Mouse (Mus musculus): ENCODE measurements around the gene Gsg1l. TPM values are rescaled to one million over a fixed set of nuclear protein-coding genes. Genes with fewer than 3 reads are reported as not detected.

Gsg1l gene
- polyA plus RNA-seq, 1 experiment from 2014 or later: 5.4 TPM

DNA sequence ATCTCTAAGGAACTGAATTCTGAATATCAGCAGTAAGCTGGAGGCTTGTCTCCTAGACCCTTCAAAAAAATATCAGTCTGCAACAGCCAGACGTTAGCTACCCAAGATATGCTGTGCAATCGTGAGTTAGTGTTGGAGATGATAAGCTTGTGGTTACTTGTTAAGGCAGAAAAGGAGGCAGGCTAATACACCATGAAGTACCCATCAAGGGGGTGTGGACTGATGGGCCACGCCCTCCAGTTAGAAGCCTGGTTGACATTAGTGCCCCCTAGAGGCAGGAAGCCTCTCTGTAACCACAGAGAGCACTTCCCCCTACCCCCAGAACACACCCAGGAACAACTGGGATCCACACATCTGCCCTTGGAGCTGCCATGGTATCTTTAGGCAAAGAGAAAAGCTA, 39.9 kb downstream of the Gsg1l start:
- Histone ChIP-seq H3K4me1 (peaks cover 38% of the 10 kb centered on the region), H3K27me3 (no peaks in the 10 kb centered on the region), H3K36me3 (no peaks in the 10 kb centered on the region), H3K9me3 (no peaks in the 10 kb centered on the region), H3K27ac (replicated peaks) (no peak overlapping the region), H3K4me3 (no peak overlapping the region), H3K9ac (replicated peaks) (no peak overlapping the region), H3K4me2 (replicated peaks) (no peak overlapping the region)
- WGBS: 56% methylated on average over 3 of the region's 3 CpGs
- no peak for ATAC-seq (replicated peaks)

DNA sequence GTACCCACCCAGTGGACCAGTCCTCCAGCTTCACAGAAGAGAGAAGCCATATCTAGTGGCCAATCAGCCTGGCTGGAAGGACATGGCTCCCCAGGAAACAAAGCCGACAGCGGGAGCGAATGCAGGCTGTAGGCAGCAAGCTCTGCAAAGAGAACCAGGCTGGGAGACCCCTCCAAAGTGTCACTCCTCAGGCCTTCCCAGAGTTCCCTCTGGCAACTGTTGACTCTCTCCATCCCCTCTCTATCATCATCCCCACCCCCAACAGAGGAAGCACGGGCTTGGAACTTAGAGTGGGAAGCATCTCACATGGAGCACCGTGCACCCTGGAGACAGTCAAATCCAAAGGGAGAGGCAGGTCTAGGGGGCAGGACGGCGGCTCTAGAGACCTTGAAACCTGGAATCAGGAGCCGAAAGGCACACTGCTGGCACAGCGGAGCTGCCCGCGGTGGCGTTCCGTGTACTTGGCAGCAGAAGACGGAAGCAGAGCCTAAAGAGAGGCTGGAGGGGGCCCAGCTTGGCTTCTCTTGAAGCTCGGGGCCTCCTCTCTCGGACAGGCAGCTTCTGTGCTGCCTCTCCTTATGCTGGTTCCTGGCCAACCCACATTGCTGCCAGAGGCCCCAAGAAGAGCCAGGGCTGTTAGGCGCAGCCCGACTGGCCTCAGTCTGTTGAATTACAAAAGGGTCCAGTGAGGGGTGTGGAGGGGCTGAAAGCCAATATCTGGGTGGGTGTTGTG, 41.3 kb downstream of the Gsg1l start:
- Histone ChIP-seq H3K36me3 (no peaks in the 10 kb centered on the region), H3K4me2 (replicated peaks) (no peak overlapping the region), H3K27ac (replicated peaks) (peak overlapping the region; percentile 28; the same call in 1 of the 2 replicates), H3K9ac (replicated peaks) (no peak overlapping the region), H3K27me3 (no peaks in the 10 kb centered on the region), H3K4me3 (no peak overlapping the region), H3K4me1 (peaks cover 38% of the 10 kb centered on the region), H3K9me3 (no peaks in the 10 kb centered on the region)
- WGBS: 46% methylated on average over 18 of the region's 18 CpGs
- peak; percentile 75 for ATAC-seq (replicated peaks)

DNA sequence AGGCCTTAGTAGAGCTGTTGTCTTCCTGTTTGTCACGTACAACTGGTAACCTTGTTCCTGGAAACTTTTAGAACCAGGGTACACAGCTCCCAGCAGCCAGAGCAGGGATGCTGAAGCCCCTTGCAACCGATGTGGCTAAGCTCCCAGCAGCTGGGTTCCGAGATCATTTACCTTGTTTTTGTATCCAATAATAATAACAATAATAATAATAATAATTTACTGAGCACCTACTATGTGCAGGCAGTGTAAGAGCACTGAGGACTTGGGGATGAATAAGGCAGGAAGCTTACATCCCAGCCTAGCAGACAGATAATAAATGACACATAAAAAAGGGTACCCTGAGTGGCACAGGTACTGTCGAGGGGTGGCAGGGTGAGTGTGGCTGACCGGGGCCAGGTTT, 42.4 kb downstream of the Gsg1l start:
- no peak overlapping the region for H3K27ac ChIP-seq (replicated peaks)
- H3K4me2 ChIP-seq (replicated peaks): no peak overlapping the region
- no peak for ATAC-seq (replicated peaks)
- no peak overlapping the region for H3K4me3 ChIP-seq
- H3K9ac ChIP-seq (replicated peaks): no peak overlapping the region
- 92% methylated on average over 5 of the region's 5 CpGs for WGBS
- H3K27me3 ChIP-seq: no peaks in the 10 kb centered on the region
- no peaks in the 10 kb centered on the region for H3K9me3 ChIP-seq
- peaks cover 44% of the 10 kb centered on the region for H3K4me1 ChIP-seq
- no peaks in the 10 kb centered on the region for H3K36me3 ChIP-seq

DNA sequence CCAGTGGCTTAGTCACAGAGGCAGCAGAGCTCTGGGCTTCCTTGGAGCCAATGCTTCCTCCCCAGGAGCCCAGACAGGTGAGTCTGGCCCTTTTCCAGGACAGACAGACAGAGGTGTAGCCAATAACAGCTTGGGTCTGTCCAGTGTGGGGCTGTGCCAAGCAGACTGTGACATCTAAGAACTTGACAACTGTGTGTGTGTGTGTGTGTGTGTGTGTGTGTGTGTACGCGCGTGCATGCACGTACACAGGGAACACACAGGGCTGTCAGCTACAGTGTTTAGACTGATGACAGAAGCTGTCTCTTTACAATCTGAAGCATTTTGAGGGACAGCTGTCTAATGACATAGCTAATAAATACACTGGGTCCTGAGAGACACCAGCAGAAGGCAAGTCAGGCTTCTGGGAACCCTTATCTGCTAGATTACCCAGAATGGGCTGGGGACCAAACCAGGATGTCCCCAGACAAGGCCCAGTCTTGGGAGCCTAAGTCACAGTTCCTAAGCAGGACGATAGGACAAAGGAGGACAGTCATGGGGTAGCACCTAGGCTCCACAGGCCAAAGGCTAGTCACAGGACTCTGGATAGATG, 42.9 kb downstream of the Gsg1l start:
- Histone ChIP-seq H3K4me3 (no peak overlapping the region), H3K9ac (replicated peaks) (no peak overlapping the region), H3K27me3 (no peaks in the 10 kb centered on the region), H3K4me2 (replicated peaks) (no peak overlapping the region; the same call in 1 of the 2 replicates), H3K36me3 (no peaks in the 10 kb centered on the region), H3K27ac (replicated peaks) (peak overlapping the region; percentile 66), H3K9me3 (no peaks in the 10 kb centered on the region), H3K4me1 (peaks cover 49% of the 10 kb centered on the region)
- ATAC-seq (replicated peaks): no peak
- WGBS: 79% methylated on average over 5 of the region's 5 CpGs

DNA sequence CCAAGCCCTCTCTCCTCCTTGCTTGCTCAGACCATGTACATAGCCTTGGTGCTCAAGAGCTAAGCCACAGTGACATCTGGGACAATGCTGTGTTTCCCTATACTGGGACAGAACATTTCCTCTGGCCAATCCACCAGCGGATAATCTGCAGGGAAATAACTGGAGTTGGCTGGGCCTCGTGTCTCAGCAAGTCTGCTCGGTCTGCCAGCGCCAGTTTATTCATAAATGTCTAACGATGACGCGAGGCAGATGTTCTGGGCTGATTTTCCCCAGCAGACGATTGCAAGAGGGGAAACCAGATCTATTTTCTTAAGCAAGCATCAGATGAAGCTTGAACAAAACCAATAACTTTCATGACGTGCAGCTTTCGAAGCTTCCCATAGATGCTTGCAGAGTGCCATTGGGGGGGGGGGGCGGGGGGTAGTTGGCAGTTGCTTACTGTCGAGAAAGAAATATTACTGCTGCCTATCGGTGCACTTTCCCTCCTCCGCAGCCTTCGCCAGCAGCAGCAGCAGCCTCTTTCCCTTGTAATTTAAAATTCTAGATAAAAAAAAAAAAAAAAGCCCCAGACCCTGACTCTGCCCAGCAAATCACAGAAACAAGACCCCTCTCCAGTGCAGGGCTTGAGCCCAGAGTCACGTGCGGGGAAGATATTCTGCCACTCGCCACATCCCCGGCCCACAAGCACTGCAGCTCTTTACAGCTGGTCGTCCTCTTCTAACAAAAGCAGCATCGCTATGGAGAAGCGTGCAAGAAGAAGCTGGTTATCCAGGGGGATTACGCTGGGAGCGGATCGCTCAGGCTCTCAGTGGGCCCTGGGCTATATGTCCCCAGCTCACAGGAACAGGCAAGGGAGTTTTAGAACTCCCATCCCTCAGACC, 43.6 kb downstream of the Gsg1l start:
- H3K4me3 ChIP-seq: no peak overlapping the region
- H3K4me1 ChIP-seq: peaks cover 57% of the 10 kb centered on the region
- peak overlapping the region; percentile 24 for H3K4me2 ChIP-seq (replicated peaks)
- no peak for ATAC-seq (replicated peaks)
- H3K9me3 ChIP-seq: no peaks in the 10 kb centered on the region
- no peak overlapping the region for H3K9ac ChIP-seq (replicated peaks)
- H3K36me3 ChIP-seq: no peaks in the 10 kb centered on the region
- H3K27me3 ChIP-seq: no peaks in the 10 kb centered on the region
- 25% methylated on average over 25 of the region's 25 CpGs for WGBS
- H3K27ac ChIP-seq (replicated peaks): peak overlapping the region; percentile 66

DNA sequence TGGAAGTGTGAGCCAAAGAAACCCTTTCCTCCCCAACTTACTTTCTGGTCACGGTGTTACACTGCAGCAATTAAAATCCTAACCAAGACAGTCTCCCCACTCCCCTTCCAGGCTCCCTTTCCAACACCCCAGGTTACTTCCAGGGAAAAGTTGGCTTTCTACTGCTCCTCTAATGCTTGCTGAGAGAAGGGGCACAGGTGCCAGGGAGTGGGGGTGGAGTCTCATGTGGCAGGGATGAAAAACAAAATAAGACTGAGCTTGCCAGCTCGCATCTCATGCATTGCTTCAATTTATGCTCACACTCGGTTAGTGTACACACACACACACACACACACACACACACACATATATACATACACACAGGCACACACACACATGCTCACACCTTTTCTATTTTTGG, 46.9 kb downstream of the Gsg1l start:
- peak overlapping the region; percentile 40 for H3K27ac ChIP-seq (replicated peaks)
- WGBS: 47% methylated on average over 3 of the region's 3 CpGs
- 0 out of 2 replicates have a peak, but pooled peaks have one; percentile 26 for ATAC-seq (replicated peaks)

DNA sequence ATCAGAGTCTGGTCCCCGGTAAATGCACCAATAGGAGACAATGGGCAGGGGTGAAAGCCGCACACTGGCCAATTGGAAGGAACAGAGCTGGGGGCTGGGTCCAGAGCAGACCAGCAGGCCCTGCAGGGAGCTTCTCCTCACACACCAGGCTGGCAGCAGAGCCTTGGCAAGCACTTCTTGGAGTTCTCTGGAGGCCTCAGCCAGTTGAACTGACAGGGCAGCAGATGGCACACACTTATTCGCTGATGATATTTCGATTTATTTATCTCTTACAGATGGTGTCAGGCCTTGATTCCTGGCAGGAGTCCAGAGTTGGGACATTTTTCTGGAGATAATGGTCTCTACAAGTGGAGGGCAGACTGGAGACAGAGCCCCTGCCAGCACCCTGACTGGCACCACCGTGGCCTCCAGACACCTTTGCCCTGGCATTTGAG, 49.4 kb downstream of the Gsg1l start:
- Histone ChIP-seq H3K4me3 (no peak overlapping the region), H3K9me3 (no peaks in the 10 kb centered on the region), H3K4me2 (replicated peaks) (no peak overlapping the region), H3K27me3 (no peaks in the 10 kb centered on the region), H3K9ac (replicated peaks) (no peak overlapping the region), H3K36me3 (no peaks in the 10 kb centered on the region), H3K27ac (replicated peaks) (peak overlapping the region; percentile 81), H3K4me1 (peaks cover 47% of the 10 kb centered on the region)
- ATAC-seq (replicated peaks): peak; percentile 58
- 41% methylated on average over 5 of the region's 5 CpGs for WGBS

More for the DNA sequence above, 46.9 kb downstream of the Gsg1l start:
- no peaks in the 10 kb centered on the region for H3K27me3 ChIP-seq
- H3K36me3 ChIP-seq: no peaks in the 10 kb centered on the region
- no peaks in the 10 kb centered on the region for H3K9me3 ChIP-seq
- H3K4me2 ChIP-seq (replicated peaks): no peak overlapping the region
- H3K4me1 ChIP-seq: peaks cover 65% of the 10 kb centered on the region
- H3K4me3 ChIP-seq: no peak overlapping the region
- no peak overlapping the region for H3K9ac ChIP-seq (replicated peaks)

DNA sequence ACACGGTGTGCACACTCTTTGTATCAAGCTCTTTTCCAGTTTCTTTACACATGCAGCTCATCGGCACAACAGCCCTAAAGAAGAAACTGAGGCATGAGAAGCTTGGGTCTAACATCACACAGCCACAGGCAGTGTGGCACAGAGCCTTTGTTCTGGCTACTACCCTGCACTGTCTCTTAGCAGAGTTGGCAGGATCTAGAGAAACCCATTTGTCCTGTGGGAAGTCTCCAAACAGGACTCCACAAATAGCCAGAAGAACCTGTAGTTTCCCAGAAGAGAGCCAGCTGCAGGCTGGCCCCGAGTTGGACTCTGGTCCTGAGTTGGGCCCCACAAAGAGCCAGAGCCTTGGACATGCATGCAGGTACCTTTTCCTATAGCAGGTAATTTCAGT, 49.9 kb downstream of the Gsg1l start:
- H3K27ac ChIP-seq (replicated peaks): peak overlapping the region; percentile 81
- no peak overlapping the region for H3K4me3 ChIP-seq
- no peaks in the 10 kb centered on the region for H3K27me3 ChIP-seq
- 0 out of 2 replicates have a peak, but pooled peaks have one; percentile 12 for ATAC-seq (replicated peaks)
- H3K4me1 ChIP-seq: peaks cover 43% of the 10 kb centered on the region
- WGBS: 69% methylated on average over 3 of the region's 3 CpGs
- H3K9me3 ChIP-seq: no peaks in the 10 kb centered on the region
- H3K9ac ChIP-seq (replicated peaks): no peak overlapping the region
- H3K4me2 ChIP-seq (replicated peaks): no peak overlapping the region
- H3K36me3 ChIP-seq: no peaks in the 10 kb centered on the region

DNA sequence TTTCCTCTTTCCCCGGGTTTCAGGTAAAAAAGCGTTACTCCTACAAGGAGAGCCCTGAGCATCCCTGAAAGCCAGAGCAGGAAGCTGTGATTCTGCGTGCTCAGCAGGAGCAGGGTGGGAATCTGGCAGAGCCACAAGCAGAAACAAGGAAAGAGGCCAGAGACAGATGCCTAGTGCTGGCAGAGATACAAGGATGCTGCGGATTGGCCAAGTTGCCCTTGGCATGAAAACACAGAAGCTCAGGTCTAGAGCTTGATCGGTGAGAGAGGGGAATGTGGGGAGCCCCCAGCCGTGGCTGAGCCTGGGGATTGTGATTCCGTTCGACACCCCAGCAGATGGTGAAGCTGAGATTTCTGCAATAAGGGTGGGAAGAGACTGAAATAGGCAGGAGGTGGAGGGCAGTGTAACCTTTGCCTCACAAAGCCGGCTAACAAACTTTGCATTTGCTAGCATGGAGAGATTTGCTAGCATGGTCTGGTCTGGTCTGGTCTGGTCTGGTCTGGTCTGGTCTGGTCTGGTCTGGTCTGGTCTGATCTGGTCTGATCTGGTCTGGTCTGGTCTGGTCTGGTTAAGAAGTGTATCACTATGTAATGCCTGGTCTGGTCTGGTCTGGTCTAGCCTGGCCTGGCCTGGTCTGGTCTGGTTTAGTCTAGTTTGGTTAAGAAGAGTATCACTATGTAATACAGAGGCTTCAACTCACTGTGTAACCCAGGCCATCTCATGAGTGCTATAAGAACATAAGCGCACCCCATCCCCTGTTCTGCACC, 50.4 kb downstream of the Gsg1l start:
- H3K9me3 ChIP-seq: no peaks in the 10 kb centered on the region
- no peak overlapping the region; the same call in 1 of the 2 replicates for H3K9ac ChIP-seq (replicated peaks)
- H3K27ac ChIP-seq (replicated peaks): peak overlapping the region; percentile 81
- 54% methylated on average over 10 of the region's 10 CpGs for WGBS
- H3K4me2 ChIP-seq (replicated peaks): no peak overlapping the region
- no peak overlapping the region for H3K4me3 ChIP-seq
- H3K36me3 ChIP-seq: no peaks in the 10 kb centered on the region
- peak; percentile 59 for ATAC-seq (replicated peaks)
- no peaks in the 10 kb centered on the region for H3K27me3 ChIP-seq
- peaks cover 43% of the 10 kb centered on the region for H3K4me1 ChIP-seq

DNA sequence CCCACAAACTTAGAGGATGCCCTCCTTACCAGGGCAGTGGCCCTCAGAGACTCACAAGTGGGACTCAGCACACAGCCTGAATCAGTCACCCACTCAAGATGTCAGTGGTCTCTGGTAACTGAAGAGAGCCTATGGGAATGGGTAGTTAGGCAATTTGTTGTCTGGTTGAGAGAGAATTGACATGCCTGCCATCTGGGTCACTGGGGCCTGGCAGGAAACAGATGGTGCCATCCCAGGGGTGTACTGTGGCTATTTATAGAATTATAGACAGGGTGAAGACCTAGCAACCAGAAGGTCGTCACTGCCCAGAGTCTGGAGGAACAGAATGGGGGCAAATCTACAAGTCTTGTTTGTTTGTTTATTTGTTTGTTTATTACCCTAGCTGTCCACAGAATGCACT, 54.8 kb downstream of the Gsg1l start:
- Histone ChIP-seq H3K9ac (replicated peaks) (no peak overlapping the region), H3K27me3 (no peaks in the 10 kb centered on the region), H3K9me3 (no peaks in the 10 kb centered on the region), H3K4me3 (no peak overlapping the region), H3K36me3 (no peaks in the 10 kb centered on the region), H3K4me2 (replicated peaks) (no peak overlapping the region), H3K4me1 (peaks cover 15% of the 10 kb centered on the region), H3K27ac (replicated peaks) (no peak overlapping the region)
- 68% methylated on average over 1 of the region's 1 CpGs for WGBS
- no peak for ATAC-seq (replicated peaks)

DNA sequence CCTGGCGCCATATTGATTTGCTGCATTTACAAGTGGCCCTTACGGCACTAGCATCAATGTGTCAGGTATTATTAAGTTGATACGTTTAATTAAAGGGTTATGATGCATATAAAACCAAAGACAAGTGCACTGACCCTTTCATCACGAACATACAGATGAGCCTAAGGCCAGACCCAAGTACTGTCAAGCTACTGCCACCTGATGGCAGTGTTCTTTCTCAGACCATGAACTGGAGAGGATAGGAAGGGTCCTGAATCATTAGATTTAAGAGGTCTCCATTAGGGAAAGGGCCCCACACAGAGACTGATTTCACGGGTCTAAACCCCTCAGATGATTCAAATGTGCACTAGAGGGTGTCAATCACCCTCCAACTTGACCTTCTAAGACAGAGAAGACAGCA, 55.6 kb downstream of the Gsg1l start:
- no peaks in the 10 kb centered on the region for H3K36me3 ChIP-seq
- no peaks in the 10 kb centered on the region for H3K27me3 ChIP-seq
- peaks cover 7% of the 10 kb centered on the region for H3K4me1 ChIP-seq
- H3K4me3 ChIP-seq: no peak overlapping the region
- no peak overlapping the region for H3K9ac ChIP-seq (replicated peaks)
- no peak for ATAC-seq (replicated peaks)
- H3K27ac ChIP-seq (replicated peaks): no peak overlapping the region
- WGBS: 61% methylated on average over 5 of the region's 5 CpGs
- no peaks in the 10 kb centered on the region for H3K9me3 ChIP-seq
- no peak overlapping the region for H3K4me2 ChIP-seq (replicated peaks)
